Mouse (Mus musculus): Measurements from ENCODE around the gene Pak1ip1. TPM values are rescaled to one million over a fixed set of nuclear protein-coding genes. Genes with fewer than 3 reads are reported as not detected.
"Not testable (repeated sequence)": the region's sequence is repeated elsewhere in the genome, so short reads cannot be mapped to it uniquely, and the experiment has no call there.

The Pak1ip1 gene
- total RNA-seq, 2 experiments from 2014 or later: 31.6 to 32.6 TPM

DNA sequence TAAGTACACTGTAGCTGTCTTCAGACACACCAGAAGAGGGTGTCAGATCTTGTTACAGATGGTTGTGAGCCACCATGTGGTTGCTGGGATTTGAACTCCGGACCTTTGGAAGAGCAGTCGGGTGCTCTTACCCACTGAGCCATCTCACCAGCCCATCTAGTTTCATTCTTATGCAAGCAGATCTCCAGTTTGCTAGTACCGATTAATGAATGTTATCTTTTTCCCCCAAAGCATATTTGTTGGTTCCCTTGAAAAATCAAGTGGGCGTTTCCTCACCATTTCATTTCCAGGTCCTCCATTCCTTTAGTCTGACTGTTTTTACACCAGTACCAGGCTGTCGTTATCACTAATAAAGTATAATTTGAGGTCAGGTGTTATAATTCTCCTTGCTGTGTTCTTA is 2.3 kb upstream of the Pak1ip1 start:
- intact Hi-C loops (cut with DNase I); DNase-seq (ENCODE audit: extremely low spot score in 1 of 2, low spot score in 2 of 2): not testable (repeated sequence)

DNA sequence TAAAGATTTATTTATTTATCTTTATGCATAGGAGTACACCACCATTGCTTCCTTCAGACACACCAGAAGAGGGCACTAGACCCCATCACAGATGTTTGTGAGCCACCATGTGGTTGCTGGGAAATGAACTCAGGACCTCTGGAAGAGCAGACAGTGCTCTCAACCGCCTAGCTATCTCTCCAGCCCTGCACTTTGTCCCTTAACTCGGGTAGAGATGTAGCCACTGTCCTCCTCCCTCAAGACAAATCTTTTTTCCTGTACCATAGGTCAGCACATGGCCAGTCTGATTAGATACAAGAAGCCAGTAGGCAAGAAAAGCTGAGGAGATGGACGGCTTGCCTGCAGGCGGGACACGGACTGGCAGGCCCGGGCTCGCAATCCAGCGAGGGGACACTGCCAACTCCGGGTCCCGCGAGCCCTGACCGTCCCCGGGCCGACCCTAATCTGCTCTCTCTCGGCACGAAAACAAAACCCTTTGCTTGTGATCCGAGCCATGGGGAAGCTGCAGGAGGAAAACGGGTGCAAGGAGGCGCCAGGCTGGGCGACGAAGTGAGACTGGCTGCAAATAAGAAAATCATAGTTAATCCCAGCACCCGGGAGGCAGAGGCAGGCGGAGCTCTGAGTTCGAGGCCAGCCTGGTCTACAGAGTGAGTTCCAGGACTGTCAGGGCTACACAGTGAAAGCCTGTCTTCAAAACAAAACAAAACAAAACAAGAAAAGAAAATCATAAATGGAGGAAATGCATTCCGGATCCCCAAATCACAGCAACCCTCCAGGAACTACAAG is 490 bp upstream of the Pak1ip1 start:
- intact Hi-C loops (cut with DNase I): loop anchor here (5.0 kb wide), 1 partner anchor 158 kb away; no protein-coding TSS in a partner anchor

DNA sequence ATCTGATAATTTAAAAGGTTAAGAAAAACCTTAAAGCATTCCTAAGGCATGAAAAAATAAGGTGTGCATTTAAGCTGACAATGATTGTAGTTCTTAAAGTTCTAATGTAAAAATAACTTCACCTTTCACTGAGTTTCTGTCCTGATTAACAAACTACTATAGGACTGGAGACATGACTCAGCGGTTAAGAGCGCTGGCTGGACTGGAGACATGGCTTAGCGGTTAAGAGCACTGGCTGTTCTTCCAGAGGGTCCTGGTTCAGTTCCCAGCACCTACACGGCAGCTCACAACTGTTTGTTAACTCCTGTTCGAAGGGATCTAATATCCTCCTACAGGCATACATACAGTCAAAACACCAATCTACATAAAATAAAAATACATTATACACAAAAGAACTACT is 1.2 kb downstream of the Pak1ip1 start:
- DNase-seq (ENCODE audit: extremely low spot score in 1 of 2, low spot score in 2 of 2): no peak
- intact Hi-C loops (cut with DNase I): loop anchor here (5.0 kb wide), 1 partner anchor 160 kb away; no protein-coding TSS in a partner anchor

More for the DNA sequence above, 490 bp upstream of the Pak1ip1 start:
- peak in 1 of 2 experiments; percentile 68 for DNase-seq (ENCODE audit: extremely low spot score in 1 of 2, low spot score in 2 of 2)

DNA sequence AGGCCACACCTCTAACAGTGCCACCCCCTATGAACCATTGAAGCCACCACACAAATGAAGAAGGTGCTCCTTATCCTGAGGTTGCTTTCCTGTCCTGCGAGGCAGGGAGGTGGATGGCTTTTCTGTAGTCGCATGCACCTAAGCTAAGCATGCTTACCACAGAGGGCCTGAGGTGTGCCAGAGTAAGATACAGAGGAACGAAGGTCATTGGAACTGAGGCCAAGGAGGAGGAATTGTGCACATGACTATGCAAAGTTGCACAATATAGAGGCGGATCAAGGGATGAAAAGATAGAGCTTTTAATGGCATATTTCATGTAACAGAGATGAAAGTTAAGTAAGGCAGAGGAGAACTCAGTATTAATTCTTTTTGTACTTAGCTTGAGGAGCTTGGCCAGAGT is 5.4 kb downstream of the Pak1ip1 start:
- intact Hi-C loops (cut with DNase I): no loop called here
- DNase-seq (ENCODE audit: extremely low spot score in 1 of 2, low spot score in 2 of 2): no peak

DNA sequence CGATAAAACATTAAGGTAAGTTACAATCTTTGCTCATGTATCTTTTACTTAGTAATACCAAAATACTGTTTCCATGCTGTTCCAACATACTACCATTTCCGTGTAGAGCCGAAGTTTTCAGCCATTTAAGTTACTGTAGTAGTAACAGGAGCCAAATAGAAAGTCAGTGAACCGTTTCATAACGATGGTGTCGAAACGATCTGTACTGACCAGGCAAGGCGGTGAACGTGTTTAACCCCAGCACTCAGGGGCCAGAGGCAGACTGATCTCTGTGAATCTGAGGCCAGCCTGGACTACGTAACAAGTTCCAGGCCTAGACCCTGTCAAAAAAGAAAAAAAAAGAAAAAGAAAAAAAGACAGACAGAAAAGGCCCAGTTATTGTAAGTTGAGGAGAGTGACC is 7.4 kb downstream of the Pak1ip1 start:
- intact Hi-C loops (cut with DNase I): no loop called here
- DNase-seq (ENCODE audit: extremely low spot score in 1 of 2, low spot score in 2 of 2): no peak

DNA sequence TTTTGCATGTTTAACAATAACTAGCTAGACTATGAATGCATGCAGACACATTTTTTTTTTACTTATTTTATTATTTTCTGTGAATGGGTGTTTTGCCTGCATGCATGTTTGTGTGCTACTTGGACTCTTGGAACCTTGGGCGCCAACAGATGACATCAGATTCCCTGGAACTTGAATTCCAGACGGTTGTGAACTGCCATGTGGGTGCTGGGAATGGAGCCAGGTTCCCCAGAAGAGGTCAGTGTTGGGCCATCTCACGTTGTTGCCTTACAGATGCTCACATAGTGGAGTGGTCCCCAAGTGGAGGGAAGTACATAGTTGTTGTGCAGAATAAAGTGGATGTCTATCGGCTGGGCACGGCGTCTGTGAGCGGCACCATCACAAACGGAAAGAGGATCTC is 8.1 kb downstream of the Pak1ip1 start:
- intact Hi-C loops (cut with DNase I): no loop called here
- no peak for DNase-seq (ENCODE audit: extremely low spot score in 1 of 2, low spot score in 2 of 2)

DNA sequence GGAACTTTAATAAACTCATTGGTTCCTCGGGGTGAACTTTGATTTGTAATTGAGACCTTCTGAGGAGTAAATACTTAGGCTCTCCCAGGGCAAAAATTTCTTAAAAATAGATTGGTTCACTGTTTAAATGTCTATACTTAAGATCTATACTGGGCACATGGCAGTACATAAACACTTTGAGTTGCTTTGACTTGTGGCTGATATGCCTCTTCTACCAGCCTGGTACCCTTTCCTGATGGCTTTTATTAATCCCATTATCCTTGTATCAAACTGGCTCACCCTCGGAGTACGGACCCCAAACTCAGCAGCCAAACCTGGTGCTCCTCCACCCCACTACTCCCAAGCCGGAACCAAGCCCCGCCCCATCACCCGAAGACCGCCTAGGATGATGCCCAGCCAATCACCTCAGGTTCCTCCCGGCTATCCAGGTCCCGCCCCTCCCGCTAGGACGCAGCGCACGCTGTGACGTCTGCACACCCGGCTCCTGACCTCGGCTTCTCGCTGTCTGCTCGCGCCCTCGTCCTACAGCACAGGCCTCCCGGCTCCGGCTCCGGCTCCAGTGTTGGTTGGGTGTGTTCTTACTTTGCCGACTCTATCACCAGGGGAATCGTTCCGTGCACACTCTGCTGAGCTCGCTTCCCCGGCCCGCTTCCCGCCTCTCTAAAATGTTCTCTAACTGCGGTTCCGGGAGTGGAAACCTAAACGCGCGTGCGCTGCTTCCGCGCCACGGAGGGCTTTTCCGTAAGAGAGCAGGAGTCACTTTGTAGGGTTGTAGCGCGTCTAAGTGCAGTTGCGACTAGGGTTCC is 15.2 kb downstream of the Pak1ip1 start, which contains the start of gene Tmem14c:
Gene Tmem14c (plus strand): TSS at position 464 of the 806 bp plus-strand sequence.
- intact Hi-C loops (cut with DNase I): loop anchor here (10.0 kb wide), 1 partner anchor 219 kb away; no protein-coding TSS in a partner anchor
- peak; percentile 89 to 97 for DNase-seq (ENCODE audit: extremely low spot score in 1 of 2, low spot score in 2 of 2)

DNA sequence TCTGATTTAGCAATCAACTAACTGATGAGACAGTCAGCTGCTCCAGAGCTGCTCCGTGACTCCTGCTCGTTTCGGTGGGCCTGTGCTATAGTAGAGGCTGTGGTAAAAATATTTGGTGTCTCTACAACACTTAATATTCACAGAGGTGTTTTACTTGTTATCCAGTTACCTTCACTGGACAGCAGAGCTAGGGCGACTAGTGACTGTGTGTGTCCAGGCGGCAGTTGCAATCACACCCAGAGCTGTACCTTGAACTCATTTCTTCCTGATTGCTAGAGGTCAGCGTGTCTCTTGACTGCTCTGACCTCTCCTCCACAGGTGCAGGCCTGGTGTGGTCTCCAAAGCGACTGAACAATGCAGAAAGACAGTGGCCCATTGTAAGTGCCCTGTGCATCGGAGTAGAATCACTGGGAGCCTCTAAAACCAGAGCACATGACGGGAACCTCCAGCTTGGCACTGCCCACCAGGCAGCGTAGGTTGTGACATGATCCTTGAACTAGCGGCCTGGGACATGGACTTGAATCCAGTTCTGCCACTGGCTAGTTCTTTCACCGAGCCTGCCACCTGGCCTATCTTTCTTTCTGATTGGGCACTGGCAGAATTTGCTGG is 16.1 kb downstream of the Pak1ip1 start:
- intact Hi-C loops (cut with DNase I): loop anchor here (10.0 kb wide), 1 partner anchor 218 kb away; no protein-coding TSS in a partner anchor
- no peak for DNase-seq (ENCODE audit: extremely low spot score in 1 of 2, low spot score in 2 of 2)

DNA sequence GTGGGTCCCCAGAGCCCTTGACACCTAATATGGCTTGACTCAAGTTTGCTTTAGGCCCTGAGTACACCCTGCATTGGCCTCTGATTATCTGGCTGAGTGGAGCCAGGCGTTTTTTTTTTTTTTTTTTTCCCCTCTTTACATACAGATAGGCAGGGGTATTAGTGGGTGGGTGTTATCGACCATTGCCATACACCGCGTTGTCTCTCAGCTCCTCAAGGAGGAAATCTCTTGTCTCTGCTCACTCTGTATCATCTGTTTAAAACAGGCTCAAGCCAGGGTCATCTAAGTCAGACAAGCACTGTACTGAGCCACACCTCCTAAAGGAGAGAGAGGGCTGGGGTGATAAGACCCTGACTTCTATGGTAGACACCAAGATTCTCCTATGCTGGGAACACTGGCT is 17.0 kb downstream of the Pak1ip1 start:
- intact Hi-C loops (cut with DNase I): loop anchor here (10.0 kb wide), 1 partner anchor 217 kb away; no protein-coding TSS in a partner anchor

DNA sequence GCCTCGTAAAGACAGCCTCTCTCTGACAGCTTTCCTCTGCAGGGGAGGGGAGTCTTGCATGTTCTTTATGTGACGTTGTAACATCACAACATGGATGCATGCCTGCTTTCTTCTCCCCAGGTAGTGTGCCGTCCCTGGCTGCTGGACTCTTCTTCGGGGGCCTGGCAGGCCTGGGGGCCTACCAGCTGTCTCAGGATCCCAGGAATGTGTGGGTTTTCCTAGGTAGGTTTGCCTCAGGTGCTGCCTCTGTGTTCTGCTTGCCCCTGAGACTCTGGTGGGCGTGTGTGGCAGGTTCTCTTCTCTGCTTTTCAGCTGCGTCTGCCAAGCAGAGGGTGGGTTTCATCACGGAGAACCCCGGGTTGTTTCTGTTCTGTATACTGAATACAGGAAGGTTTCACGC is 17.4 kb downstream of the Pak1ip1 start:
- no peak for DNase-seq (ENCODE audit: extremely low spot score in 1 of 2, low spot score in 2 of 2)
- intact Hi-C loops (cut with DNase I): loop anchor here (10.0 kb wide), 1 partner anchor 217 kb away; no protein-coding TSS in a partner anchor

More for the DNA sequence above, 17.0 kb downstream of the Pak1ip1 start:
- DNase-seq (ENCODE audit: extremely low spot score in 1 of 2, low spot score in 2 of 2): no peak

DNA sequence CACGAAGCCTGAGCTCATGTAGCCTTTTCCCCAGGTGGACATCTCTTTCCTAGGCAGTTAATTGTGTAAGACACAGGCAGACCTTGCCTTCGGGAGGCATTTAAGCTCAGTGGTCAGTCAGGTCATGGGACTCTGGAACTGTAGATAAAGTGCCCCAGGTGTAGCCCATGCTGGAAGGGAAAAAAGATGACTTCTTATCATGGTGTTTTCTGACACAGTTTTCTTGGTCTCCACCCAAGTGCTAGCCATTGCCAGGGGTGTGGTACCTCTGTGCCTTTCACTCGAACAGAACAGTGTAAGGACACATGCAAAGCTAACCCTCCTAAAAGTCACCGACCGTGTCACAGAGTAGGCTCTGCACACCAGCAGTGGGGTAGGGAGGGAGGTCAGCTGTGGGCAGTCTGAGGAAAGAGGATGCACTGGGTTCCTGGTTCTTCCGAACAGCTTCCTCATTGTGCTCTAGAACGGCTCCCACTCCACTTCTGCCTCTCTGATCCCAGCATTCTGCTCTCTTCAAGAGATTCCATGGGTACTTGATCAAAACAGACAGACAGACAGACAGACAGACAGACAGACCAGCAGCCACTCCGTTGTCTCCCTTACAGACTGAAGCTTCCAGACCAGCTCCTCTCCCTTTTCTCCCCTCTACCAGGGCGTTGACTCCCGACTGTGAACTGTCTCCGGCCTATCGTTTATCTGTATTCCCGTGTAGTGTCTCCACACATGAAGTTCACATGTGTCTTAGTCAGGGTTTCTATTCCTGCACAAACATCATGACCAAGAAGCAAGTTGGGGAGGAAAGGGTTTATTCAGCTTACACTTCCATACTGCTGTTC is 18.2 kb downstream of the Pak1ip1 start:
- no peak for DNase-seq (ENCODE audit: extremely low spot score in 1 of 2, low spot score in 2 of 2)
- intact Hi-C loops (cut with DNase I): loop anchor here (10.0 kb wide), 1 partner anchor 216 kb away; no protein-coding TSS in a partner anchor

DNA sequence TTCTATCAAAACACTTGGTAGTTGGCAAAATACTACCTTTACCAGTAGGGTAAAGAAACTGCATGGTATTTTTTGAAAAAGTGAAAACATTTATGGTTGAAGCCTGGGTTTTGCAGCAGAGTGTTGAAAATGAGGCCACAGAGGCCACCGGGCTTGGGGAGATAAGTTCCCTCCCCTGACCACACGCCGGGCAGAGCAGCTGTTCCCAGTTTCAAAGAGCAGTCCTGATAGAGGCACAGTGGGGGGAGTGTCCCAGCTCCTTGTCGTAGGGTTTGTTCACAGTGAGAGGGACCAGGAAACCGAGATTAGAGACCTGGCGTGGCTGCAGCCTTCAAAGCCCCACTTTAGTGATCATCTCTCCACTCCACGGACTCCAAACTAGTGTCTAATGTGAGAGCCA is 19.7 kb downstream of the Pak1ip1 start:
- no peak for DNase-seq (ENCODE audit: extremely low spot score in 1 of 2, low spot score in 2 of 2)
- intact Hi-C loops (cut with DNase I): no loop called here

DNA sequence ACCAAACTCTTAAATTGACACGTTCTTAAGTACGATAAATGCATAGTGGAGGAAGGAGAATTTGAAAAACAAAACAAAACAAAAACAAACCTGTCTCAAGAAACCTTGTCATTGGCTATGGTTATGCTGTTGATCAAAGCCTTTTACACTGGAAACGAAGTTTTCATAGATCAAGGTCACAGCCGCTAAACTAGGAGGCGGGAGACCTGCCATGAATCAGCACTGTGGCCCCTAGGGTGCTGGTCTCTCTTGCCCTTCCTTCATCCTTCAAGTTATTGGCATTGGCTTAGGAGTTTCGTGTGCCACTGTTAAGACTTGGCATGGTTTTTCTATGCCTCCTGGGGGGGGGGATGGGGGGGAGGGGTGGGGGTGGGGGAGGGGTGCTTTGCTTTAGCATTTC is 20.8 kb downstream of the Pak1ip1 start:
- intact Hi-C loops (cut with DNase I): no loop called here
- DNase-seq (ENCODE audit: extremely low spot score in 1 of 2, low spot score in 2 of 2): no peak

DNA sequence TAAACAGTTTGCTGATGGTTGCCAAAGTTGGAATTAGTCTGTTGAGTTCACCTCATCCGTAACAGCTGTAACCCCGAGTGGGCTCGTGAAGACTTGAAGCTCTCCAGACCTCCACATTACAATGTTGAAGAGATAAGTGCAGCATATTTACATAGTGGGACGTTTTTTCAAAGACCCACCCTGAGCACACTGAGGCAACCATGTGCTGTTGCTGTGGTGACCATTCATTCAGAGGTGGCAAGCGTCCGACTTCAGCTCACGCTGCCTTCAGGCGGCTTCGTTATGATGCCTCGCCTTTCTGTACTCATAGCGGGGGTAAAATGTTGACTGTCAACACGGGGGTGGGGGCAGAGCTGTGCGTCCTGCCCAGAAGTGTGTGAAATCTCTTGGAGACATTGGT is 21.3 kb downstream of the Pak1ip1 start:
- no peak for DNase-seq (ENCODE audit: extremely low spot score in 1 of 2, low spot score in 2 of 2)
- intact Hi-C loops (cut with DNase I): no loop called here

DNA sequence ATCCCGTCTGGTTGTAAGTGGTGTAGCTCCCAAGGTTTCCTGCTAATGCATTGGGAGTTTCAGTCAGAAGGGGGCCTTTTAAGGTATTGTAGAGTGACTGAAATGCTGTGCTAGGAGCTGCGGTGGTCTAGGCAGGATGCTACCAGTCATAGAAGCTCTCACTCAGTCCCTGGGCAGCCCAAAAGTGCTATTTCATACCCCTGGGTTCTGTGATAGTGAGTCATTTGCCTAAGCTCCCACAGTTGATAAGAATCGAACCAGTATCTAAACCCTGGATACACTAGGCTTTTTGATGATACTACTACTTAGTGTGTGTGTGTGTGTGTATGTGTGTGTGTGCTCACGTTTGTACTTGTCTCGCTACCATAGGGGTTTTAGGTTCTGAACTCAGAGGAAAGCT is 29.3 kb downstream of the Pak1ip1 start:
- intact Hi-C loops (cut with DNase I): no loop called here
- no peak for DNase-seq (ENCODE audit: extremely low spot score in 1 of 2, low spot score in 2 of 2)

DNA sequence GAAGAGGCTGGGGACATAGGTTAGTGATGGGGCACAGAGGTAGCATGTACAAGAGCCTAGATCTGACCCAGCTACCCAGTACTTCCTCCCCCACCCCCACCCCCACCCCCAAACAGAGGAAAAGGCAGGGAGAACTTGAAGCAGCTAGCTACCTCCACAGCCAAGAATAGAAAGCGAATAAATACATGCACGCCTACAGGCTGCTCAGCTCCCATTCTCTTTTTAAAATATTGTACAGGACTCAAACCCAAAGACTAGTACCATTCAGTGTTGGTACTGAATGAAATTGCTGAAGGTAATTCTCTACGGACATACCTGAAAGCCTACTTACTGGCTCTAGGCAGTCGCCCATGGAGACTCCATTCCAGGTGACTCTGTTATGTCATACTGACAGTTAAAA is 41.7 kb downstream of the Pak1ip1 start:
- DNase-seq (ENCODE audit: extremely low spot score in 1 of 2, low spot score in 2 of 2): no peak
- intact Hi-C loops (cut with DNase I): no loop called here

DNA sequence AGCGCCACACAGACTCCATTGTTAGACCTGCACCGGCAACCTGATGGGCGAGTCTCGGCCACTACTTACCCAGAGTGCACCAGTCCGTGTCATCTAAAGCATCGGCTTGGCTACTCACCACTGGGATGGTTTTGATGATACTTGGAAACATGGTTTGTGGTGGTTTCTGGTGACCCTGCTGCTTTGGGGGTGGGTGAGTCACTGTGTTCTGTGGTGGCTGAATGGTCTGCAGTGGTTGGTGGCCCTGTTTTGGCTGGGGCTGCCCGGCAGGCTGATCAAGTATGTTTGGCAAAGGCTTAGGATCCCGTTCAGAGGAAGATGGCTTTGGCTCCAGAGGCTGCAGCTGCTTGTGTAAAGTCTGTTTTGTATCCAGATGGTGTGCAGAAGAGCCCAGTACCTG is 45.1 kb downstream of the Pak1ip1 start:
- no peak for DNase-seq (ENCODE audit: extremely low spot score in 1 of 2, low spot score in 2 of 2)

DNA sequence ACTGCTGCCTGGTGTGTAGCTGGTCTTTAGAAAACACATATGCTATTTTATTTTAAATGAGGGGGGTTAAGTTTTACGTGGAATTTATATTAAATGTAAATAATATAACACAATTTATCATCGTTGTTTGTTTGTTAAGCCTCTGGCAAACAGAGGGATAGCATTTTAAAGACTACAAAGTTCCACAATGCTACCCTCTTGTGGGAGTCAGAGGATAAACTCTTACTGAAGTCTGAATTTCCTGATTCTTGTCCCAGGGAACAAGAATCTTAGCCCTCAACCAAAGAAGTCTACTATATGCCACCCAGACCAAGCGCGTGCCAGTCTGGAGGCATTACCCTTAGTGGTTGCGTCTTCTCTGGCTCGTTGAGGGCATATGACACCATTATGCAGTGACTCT is 46.5 kb downstream of the Pak1ip1 start:
- intact Hi-C loops (cut with DNase I): no loop called here
- no peak for DNase-seq (ENCODE audit: extremely low spot score in 1 of 2, low spot score in 2 of 2)

More for the DNA sequence above, 45.1 kb downstream of the Pak1ip1 start:
- intact Hi-C loops (cut with DNase I): no loop called here
